ENCODE assay signal across 25 mouse cellular contexts in genomic region chr2:3776045-3776444, GRCm38 (mm10).
"Had no signal": no experiment of that assay in that cellular context is flagged by ENCODE, and none has a peak within 500 bp of the region (broad histone marks: within the 10 kb centered on the region; RNA-seq: fewer than 3 reads in every experiment).

No protein-coding gene starts in this region.

- H3K4me1 ChIP-seq: limb, embryonic 10.5 days; limb, embryonic 12.5 days had no signal

- H3K9me3 ChIP-seq: heart, embryonic 13.5 days; heart, embryonic 15.5 days; kidney, embryonic 15.5 days; limb, embryonic 10.5 days; limb, embryonic 12.5 days; liver, embryonic 15.5 days had no signal

- ATAC-seq: forebrain, postnatal 0 days; hindbrain, embryonic 16.5 days; inflammation-experienced regulatory T-cells, adult 6 months had no signal

- DNase-seq: forebrain, postnatal 0 days; gastrocnemius, postnatal 14 days; gastrocnemius, postnatal 36 days; heart, adult 11 months; heart, adult 2 months; heart, postnatal 14 days; heart, postnatal 36 days; kidney, adult 11 months; kidney, adult 2 months; kidney, adult 9 months; kidney, postnatal 14 days; kidney, postnatal 36 days; layer of hippocampus, adult 9-11 months; layer of hippocampus, postnatal 36 days had no signal

- H3K4me2 ChIP-seq: heart, embryonic 11.5 days; heart, embryonic 13.5 days; heart, embryonic 15.5 days; hindbrain, embryonic 14.5 days; kidney, embryonic 15.5 days; limb, embryonic 12.5 days; liver, embryonic 15.5 days had no signal

- H3K9ac ChIP-seq: forebrain, postnatal 0 days; heart, embryonic 13.5 days; heart, embryonic 15.5 days; hindbrain, embryonic 14.5 days; kidney, embryonic 15.5 days; limb, embryonic 12.5 days; liver, embryonic 15.5 days had no signal

- H3K27ac ChIP-seq: heart, adult 2 months; heart, embryonic 13.5 days; heart, embryonic 15.5 days; hindbrain, embryonic 14.5 days; kidney, embryonic 15.5 days; kidney, postnatal 0 days; limb, embryonic 10.5 days; limb, embryonic 12.5 days; liver, embryonic 15.5 days had no signal

- H3K4me3 ChIP-seq: heart, adult 2 months; heart, embryonic 13.5 days; heart, embryonic 15.5 days; kidney, embryonic 15.5 days; limb, embryonic 10.5 days; limb, embryonic 12.5 days; liver, embryonic 15.5 days had no signal

- H3K27me3 ChIP-seq: heart, embryonic 13.5 days; heart, embryonic 15.5 days; kidney, embryonic 15.5 days; limb, embryonic 12.5 days; liver, embryonic 15.5 days had no signal
